Mouse (Mus musculus): ENCODE results near the gene Cbx1.
"Not testable (repeated sequence)": the region's sequence is repeated elsewhere in the genome, so short reads cannot be mapped to it uniquely, and the experiment has no call there.

Gene Cbx1

DNA sequence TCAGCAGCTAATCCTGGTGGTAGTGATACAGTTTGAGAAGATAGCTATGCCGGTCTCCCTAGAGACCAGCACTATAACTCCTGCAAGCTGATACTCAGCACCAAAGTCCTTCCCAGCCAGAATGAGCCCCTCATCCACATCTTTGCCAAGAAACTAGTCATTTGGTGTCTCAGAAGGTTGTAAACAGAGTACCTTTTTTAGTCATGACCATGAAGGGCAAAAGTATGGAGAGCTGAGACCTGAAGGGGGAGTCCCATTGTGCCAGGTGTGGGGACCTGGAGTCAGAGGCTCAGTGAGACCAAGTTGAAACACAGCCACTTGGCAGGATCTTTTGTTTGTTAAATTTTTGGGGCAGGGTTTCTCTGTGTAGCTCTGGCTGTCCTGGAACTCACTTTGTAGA is 45.2 kb downstream of the Cbx1 start:
- no peak for DNase-seq (ENCODE audit: low read depth, low spot score)

DNA sequence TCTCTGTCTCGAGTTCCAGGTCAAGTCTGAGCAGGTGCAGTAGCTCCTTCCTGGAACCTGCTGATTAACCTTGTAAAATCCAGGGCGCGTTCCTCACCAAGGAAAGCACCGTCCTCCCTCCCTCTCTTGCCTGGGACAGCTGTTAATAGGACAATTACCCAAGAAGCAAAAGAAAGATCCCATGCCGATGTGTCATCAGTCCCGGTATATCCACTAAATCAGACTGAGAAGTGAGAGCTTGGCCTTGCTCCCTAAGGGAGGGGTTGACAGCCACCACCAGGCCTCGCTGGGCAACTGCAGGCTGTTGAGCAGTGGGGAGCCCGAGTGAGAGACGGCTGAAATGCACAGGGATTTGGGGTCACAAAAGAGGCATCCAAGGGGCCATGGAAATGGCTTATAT is 48.4 kb downstream of the Cbx1 start:
- no peak for DNase-seq (ENCODE audit: low read depth, low spot score)

DNA sequence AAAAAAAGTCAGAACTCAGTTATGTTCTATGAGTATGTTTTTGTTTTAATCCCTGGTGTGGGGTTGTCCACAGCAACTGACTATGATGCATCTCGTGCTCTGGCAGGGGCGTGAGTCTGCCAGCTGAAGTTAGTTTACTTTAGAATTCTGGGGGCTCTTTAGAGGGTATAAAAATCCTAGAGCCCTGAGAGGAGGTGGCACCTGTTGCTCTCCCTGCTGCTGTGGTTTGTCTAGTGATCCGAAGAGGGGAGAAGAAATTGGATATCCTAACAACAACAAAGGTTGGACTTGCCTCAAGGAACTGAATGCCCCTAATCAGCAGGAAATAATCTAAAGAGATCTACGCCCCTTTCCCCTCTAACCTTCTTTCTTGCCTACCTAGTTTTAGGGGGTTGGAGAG is 49.4 kb downstream of the Cbx1 start:
- no peak for DNase-seq (ENCODE audit: low read depth, low spot score)

DNA sequence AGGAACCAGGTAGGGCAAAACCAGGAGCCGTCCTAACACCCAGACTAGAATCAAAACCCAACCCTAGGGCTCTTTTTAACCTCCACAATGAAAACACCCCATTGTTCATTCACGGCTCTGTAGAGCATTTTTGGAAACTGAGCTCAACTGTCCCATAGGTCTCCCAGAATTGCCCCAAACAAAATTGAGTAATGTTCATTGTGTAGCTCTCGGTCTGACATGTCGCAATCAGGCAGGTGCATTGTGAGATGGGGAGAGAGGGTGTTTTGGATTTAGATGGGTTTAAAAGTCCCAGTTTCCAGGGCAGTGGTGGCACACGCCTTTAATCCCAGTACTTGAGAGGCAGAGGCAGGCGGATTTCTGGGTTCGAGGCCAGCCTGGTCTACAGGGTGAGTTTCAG is 50.5 kb downstream of the Cbx1 start:
- DNase-seq (ENCODE audit: low read depth, low spot score) = no peak

GRCm38 (mm10) chr11:96839877-96840276 is 51.0 kb downstream of the Cbx1 start:
- DNase-seq (ENCODE audit: low read depth, low spot score) = no peak

DNA sequence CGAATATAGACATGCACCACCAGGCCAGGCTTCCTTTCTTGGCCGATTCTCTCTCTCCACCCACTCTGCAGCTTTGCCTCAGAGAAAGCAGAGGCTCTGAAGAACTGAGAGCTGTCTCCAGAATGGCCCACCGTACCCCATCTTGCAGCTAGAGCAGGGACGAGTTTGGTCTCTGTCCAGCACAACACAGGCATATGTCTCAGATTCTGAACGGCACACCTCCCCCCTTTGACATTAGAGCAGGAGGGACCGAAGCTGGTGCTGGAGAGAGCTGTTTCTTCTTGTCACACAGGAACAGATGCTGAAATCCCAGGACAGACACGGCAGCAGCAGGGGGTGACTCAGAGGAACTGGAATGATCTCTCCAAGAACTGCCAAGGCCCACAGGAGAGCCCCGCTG is 51.4 kb downstream of the Cbx1 start:
- DNase-seq (ENCODE audit: low read depth, low spot score) = peak; percentile 50

GRCm38 (mm10) chr11:96843627-96844026 is 54.7 kb downstream of the Cbx1 start:
- DNase-seq (ENCODE audit: low read depth, low spot score) = no peak

DNA sequence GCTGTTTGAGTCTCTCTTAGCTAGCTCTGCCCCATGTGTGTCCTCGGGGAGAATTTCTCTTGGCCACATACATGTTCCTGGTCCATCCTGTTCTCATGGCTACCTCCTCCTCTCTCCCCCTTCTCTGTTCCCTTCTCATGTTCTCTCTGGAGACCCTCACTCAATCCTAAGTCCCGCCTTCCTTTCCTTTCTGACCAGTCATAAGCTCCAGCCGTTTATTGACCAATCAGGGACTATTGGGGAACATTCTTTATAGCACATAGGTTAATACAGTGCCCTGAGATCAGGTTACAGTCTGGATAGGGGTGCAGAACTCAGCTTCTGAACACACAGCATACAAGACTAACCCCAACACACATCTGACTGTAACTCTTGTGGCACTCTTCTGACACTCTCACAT is 58.3 kb downstream of the Cbx1 start:
- no peak for DNase-seq (ENCODE audit: low read depth, low spot score)

DNA sequence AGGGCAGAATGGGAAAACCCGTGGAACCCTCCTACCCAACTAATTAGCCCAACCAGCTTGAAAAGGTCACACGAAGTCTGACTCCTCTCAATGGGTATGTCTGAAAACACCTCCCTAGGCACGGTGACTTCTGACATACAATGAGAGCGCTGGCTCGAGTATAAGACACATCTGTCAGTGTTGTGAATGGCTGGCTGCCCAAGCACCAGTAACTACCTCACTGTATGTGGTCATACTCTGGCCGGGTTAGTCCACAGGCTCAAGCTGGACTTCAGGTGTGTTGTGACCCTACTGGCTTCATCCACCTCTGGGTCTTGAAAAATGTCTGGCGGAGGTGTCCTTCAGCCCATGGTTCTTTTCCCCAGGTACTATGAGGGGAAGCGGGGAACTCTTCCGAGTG is 59.8 kb downstream of the Cbx1 start:
- no peak for DNase-seq (ENCODE audit: low read depth, low spot score)

DNA sequence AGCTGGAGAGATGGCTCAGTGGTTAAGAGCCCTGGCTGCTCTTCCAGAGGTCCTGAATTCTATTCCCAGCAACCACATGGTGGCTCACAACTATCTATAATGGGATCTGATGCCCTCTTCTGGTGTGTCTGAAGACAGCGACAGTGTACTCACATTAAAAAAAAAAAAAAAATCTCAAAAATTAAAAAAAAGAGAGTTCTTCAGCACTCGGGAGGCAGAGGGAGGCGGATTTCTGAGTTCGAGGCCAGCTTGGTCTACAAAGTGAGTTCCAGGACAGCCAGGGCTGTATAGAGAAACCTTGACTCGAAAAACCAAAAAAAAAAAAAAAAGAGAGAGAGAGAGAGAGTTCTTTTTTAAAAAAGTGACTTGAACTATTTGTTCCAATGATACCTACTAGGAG is 60.2 kb downstream of the Cbx1 start:
- DNase-seq (ENCODE audit: low read depth, low spot score) = not testable (repeated sequence)

DNA sequence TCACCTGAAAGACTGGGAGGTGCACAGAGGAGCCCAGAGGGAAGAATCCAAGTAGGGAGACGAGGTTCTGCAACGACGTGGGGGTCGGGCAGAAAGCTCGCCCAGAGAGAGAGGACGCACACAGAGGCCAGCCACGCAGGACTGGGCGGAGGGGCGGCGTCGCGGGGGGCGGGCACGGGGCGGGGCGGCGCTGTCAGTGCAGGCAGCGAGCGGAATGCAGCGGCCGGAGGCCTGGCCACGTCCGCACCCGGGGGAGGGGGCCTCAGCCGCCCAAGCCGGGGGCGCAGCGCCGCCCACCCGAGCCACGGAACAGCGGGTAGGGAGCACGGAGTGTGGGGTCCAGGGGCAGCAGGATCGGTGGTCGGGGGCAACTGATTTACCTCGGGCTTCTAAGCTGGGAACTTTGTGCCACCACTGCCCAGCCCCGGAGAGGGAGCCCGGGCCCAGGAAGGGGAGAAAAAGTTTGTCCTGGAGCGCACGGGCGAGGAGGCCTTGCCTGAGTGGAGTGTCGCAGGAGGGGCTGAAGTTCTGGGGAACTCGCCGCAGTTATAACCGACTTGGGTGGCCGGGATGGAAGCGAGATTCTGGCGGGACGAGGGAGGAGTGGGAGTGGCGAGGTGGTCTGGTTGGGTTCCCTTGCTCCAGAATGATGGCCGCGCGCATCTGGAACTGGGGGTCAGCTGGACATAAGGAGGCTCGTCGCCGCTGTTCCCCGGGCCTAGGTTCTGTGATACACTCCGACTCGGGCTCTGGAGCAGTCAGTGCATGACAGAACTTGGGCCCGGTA is 60.9 kb downstream of the Cbx1 start, which contains the start of gene Copz2:
Copz2 (plus strand) TSS at position 190 of the 787 bp plus-strand sequence.
- no peak for DNase-seq (ENCODE audit: low read depth, low spot score)

GRCm38 (mm10) chr11:96857446-96857845 is 68.5 kb downstream of the Cbx1 start:
- no peak for DNase-seq (ENCODE audit: low read depth, low spot score)
